17 mouse cellular contexts compared by ENCODE assay signal in the genomic region with DNA sequence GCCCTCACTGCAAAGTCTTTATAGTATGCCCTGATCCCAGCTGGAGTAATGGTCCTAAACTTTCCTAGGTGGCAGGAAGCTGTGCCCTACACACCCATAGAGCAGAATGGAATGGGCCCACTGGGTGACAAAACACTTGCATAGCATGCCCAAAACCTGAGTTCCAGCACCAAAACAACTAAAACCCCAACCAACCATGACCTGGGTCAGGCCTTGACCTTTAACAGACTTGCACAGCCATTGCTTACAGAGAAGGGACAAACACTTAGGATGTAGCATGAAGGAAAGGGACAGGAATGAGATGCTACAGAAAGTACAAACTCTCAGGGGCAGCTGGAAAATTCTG. TPM values are rescaled to one million over a fixed set of nuclear protein-coding genes. Genes with fewer than 3 reads are reported as not detected.
A peak's percentile ranks its signal among the peaks of the same experiment; 100 is the strongest.
DNase-seq lines count a peak whose midpoint lies in the region; ATAC-seq and TF ChIP-seq lines count a peak whose summit lies in the region.
"Had no signal": no experiment of that assay in that cellular context is flagged by ENCODE, and none has a peak within 500 bp of the region (broad histone marks: within the 10 kb centered on the region; RNA-seq: fewer than 3 reads in every experiment).

No protein-coding gene starts in this region.

- ATAC-seq in intestine, embryonic 16.5 days = no peak
- ATAC-seq in intestine, embryonic 15.5 days = no peak
- no peak for ATAC-seq in lung, postnatal 0 days
- ATAC-seq in intestine, postnatal 0 days = no peak

- no peak overlapping the region for H3K4me2 ChIP-seq in intestine, embryonic 16.5 days (ENCODE audit: low read depth, low read length)
- H3K4me2 ChIP-seq in intestine, embryonic 15.5 days (replicated peaks) = no peak overlapping the region
- no peak overlapping the region for H3K4me2 ChIP-seq in lung, postnatal 0 days (replicated peaks; ENCODE audit: low read depth, low read length)
- H3K4me2 ChIP-seq in intestine, postnatal 0 days (replicated peaks; ENCODE audit: low read depth) = peak overlapping the region; percentile 27; the same call in 1 of the 2 replicates
- H3K4me2 ChIP-seq: forebrain, embryonic 12.5 days; liver, embryonic 15.5 days; midbrain, embryonic 12.5 days; neural tube, embryonic 12.5 days; stomach, embryonic 15.5 days had no signal

- H3K36me3 ChIP-seq in intestine, embryonic 16.5 days (ENCODE audit: control insufficient read depth, insufficient read depth, low read length) = peaks cover 5% of the 10 kb centered on the region; the same call in 1 of the 2 replicates
- H3K36me3 ChIP-seq in intestine, embryonic 15.5 days = peaks cover 16% of the 10 kb centered on the region
- peaks cover 28% of the 10 kb centered on the region; the same call in 1 of the 2 replicates for H3K36me3 ChIP-seq in lung, postnatal 0 days (ENCODE audit: insufficient read depth, low read length)
- H3K36me3 ChIP-seq in embryonic facial prominence, embryonic 10.5 days (replicated peaks) = peaks cover 92% of the 10 kb centered on the region
- peaks cover 52% of the 10 kb centered on the region for H3K36me3 ChIP-seq in intestine, postnatal 0 days (ENCODE audit: control insufficient read depth, insufficient read depth)

- H3K9ac ChIP-seq in intestine, embryonic 16.5 days (ENCODE audit: low read depth, low read length) = peak overlapping the region; percentile 27; the same call in 1 of the 2 replicates
- H3K9ac ChIP-seq in intestine, embryonic 15.5 days = no peak overlapping the region
- H3K9ac ChIP-seq in lung, postnatal 0 days (replicated peaks; ENCODE audit: low read depth) = no peak overlapping the region
- 0 out of 2 replicates have a peak overlapping the region, but pooled peaks have one; percentile 34 for H3K9ac ChIP-seq in intestine, postnatal 0 days (ENCODE audit: low read depth, low read length)
- H3K9ac ChIP-seq: forebrain, embryonic 12.5 days; liver, embryonic 15.5 days; midbrain, embryonic 12.5 days; neural tube, embryonic 12.5 days; stomach, embryonic 15.5 days had no signal

- peaks cover 14% of the 10 kb centered on the region for H3K4me1 ChIP-seq in intestine, embryonic 16.5 days (ENCODE audit: control insufficient read depth, insufficient read depth, low read length)
- H3K4me1 ChIP-seq in intestine, embryonic 15.5 days (replicated peaks) = no peaks in the 10 kb centered on the region; the same call in 1 of the 2 replicates
- no peaks in the 10 kb centered on the region; the same call in 1 of the 2 replicates for H3K4me1 ChIP-seq in lung, postnatal 0 days (ENCODE audit: insufficient read depth, low read depth, low read length)
- peaks cover 18% of the 10 kb centered on the region for H3K4me1 ChIP-seq in embryonic facial prominence, embryonic 10.5 days
- 0 out of 2 replicates have a peak, but pooled peaks cover 7% of the 10 kb centered on the region for H3K4me1 ChIP-seq in intestine, postnatal 0 days (replicated peaks; ENCODE audit: control insufficient read depth, insufficient read depth, low read length)
- H3K4me1 ChIP-seq: forebrain, embryonic 12.5 days; midbrain, embryonic 12.5 days; neural tube, embryonic 12.5 days; stomach, embryonic 15.5 days had no signal

- no peaks in the 10 kb centered on the region for H3K27me3 ChIP-seq in intestine, embryonic 16.5 days (replicated peaks; ENCODE audit: control insufficient read depth, insufficient read depth, low read length)
- no peaks in the 10 kb centered on the region for H3K27me3 ChIP-seq in intestine, embryonic 15.5 days (replicated peaks)
- no peaks in the 10 kb centered on the region for H3K27me3 ChIP-seq in lung, postnatal 0 days (replicated peaks; ENCODE audit: insufficient read depth, low read length)
- no peaks in the 10 kb centered on the region for H3K27me3 ChIP-seq in embryonic facial prominence, embryonic 10.5 days (replicated peaks; ENCODE audit: low read depth, poor library complexity, severe bottlenecking)
- no peaks in the 10 kb centered on the region for H3K27me3 ChIP-seq in intestine, postnatal 0 days (replicated peaks; ENCODE audit: control insufficient read depth, insufficient read depth, low read length)
- H3K27me3 ChIP-seq: forebrain, embryonic 12.5 days; liver, embryonic 15.5 days; midbrain, embryonic 12.5 days; neural tube, embryonic 12.5 days; stomach, embryonic 15.5 days had no signal

- no peak for DNase-seq in lung, postnatal 0 days (ENCODE audit: low spot score)
- DNase-seq in lung, postnatal 4 days = no peak
- DNase-seq in embryonic facial prominence, embryonic 10.5 days (ENCODE audit: low spot score) = no peak
- DNase-seq in spleen, postnatal 4 days (ENCODE audit: low spot score in 2 of 2) = no peak
- DNase-seq: cerebellum, adult 9-10 months; gastrocnemius, postnatal 10 days; layer of hippocampus, adult 9-11 months; right cerebral cortex, postnatal 25 days had no signal

- no peak for TF ChIP-seq EP300 in lung, postnatal 0 days (IDR thresholded peaks at IDR 0.05)

- H3K9me3 ChIP-seq in intestine, embryonic 16.5 days (ENCODE audit: control insufficient read depth, low read length) = no peaks in the 10 kb centered on the region
- H3K9me3 ChIP-seq in intestine, embryonic 15.5 days = no peaks in the 10 kb centered on the region
- no peaks in the 10 kb centered on the region for H3K9me3 ChIP-seq in lung, postnatal 0 days (ENCODE audit: low read length)
- H3K9me3 ChIP-seq in embryonic facial prominence, embryonic 10.5 days = no peaks in the 10 kb centered on the region
- no peaks in the 10 kb centered on the region for H3K9me3 ChIP-seq in intestine, postnatal 0 days (ENCODE audit: control insufficient read depth)
- H3K9me3 ChIP-seq: forebrain, embryonic 12.5 days; liver, embryonic 15.5 days; midbrain, embryonic 12.5 days; neural tube, embryonic 12.5 days; stomach, embryonic 15.5 days had no signal

- no peak for TF ChIP-seq CTCF in lung, postnatal 0 days (IDR thresholded peaks at IDR 0.05)
- no peak for TF ChIP-seq CTCF in intestine, postnatal 0 days (IDR thresholded peaks at IDR 0.05; ENCODE audit: low read depth)

- H3K27ac ChIP-seq in intestine, embryonic 16.5 days (ENCODE audit: low read length) = peak overlapping the region; percentile 25
- no peak overlapping the region for H3K27ac ChIP-seq in intestine, embryonic 15.5 days
- peak overlapping the region; percentile 15 for H3K27ac ChIP-seq in lung, postnatal 0 days (ENCODE audit: low read length)
- H3K27ac ChIP-seq in embryonic facial prominence, embryonic 10.5 days (replicated peaks) = 0 out of 2 replicates have a peak overlapping the region, but pooled peaks have one; percentile 8
- H3K27ac ChIP-seq in intestine, postnatal 0 days (ENCODE audit: low read depth, low read length) = peak overlapping the region; percentile 74; the same call in 1 of the 2 replicates
- H3K27ac ChIP-seq: forebrain, embryonic 12.5 days; liver, embryonic 15.5 days; macrophage; midbrain, embryonic 12.5 days; neural tube, embryonic 12.5 days; stomach, embryonic 15.5 days had no signal

- no peak overlapping the region for H3K4me3 ChIP-seq in intestine, embryonic 16.5 days (ENCODE audit: low read length)
- H3K4me3 ChIP-seq in intestine, embryonic 15.5 days (replicated peaks) = no peak overlapping the region
- H3K4me3 ChIP-seq in lung, postnatal 0 days (ENCODE audit: low read depth, low read length) = no peak overlapping the region
- H3K4me3 ChIP-seq in embryonic facial prominence, embryonic 10.5 days = no peak overlapping the region
- H3K4me3 ChIP-seq in intestine, postnatal 0 days (ENCODE audit: low read depth, low read length) = no peak overlapping the region
- H3K4me3 ChIP-seq: forebrain, embryonic 12.5 days; liver, embryonic 15.5 days; midbrain, embryonic 12.5 days; neural tube, embryonic 12.5 days; stomach, embryonic 15.5 days had no signal

RNA-seq across cellular contexts. Expression of a gene that starts 14.2 kb away (rescaled TPM):
- polyA plus RNA-seq in intestine, embryonic 16.5 days (2015; fragmentation: Nextera tagmentation; extraction: Ambion mirVana) = 43.4 and 46.4 TPM in 2 replicates
- polyA plus RNA-seq in intestine, embryonic 15.5 days (2015; fragmentation: Nextera tagmentation; extraction: Ambion mirVana) = 44.5 and 45.3 TPM in 2 replicates
- 46.7 and 47.4 TPM in 2 replicates for polyA plus RNA-seq in lung, postnatal 0 days (2015; fragmentation: Nextera tagmentation; extraction: Ambion mirVana)
- polyA plus RNA-seq in embryonic facial prominence, embryonic 10.5 days (2016; fragmentation: Nextera tagmentation; extraction: Ambion mirVana) = 42.9 and 46.8 TPM in 2 replicates
- polyA plus RNA-seq in intestine, postnatal 0 days (2015; fragmentation: Nextera tagmentation; extraction: Ambion mirVana) = 52.4 and 58.4 TPM in 2 replicates

Comparison
In these comparisons a context has a peak if more than half of its experiments do, and no peak if none do; other contexts are left out.
1. H3K9ac ChIP-seq: peak in intestine, embryonic 16.5 days (single experiment) and intestine, postnatal 0 days (single experiment); none in intestine, embryonic 15.5 days (single experiment) and lung, postnatal 0 days (single experiment).